Comparison of ENCODE assay signal across 8 mouse cellular contexts in the genomic region with DNA sequence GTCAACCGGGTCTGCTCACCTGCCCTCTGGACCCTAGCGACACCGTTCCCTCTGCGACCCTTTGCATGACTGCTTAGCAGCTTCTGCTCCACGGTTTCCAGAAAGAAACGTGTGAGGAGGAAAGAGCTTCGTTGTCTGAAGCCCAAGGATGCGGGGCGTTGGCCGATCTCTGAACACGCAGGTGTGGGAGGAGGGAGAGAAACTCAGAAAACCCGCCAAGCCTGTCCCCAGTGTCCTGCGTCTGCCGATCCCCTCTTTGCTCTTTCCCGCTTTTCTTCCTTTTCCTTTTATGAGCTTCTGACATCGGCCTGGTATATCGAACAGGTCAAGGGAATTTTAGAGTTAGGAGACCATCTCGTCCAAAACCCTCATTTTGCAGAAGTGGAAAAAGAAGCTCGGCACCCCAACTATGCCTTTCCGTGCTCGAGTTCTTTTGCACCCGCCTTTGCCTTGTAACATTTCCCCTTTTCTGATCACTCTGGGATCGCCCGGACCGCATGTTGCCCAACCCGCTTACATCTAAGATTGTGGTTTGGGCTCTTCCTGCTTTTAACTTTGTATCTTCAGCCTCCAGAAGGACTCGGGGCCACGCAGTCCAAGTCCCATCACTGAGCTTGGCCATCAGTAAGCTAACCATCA. TPM values are rescaled to one million over a fixed set of nuclear protein-coding genes. Genes with fewer than 3 reads are reported as not detected.
DNase-seq lines count a peak whose midpoint lies in the region; ATAC-seq and TF ChIP-seq lines count a peak whose summit lies in the region.

No protein-coding gene starts in this region.

- H3K9me3 ChIP-seq in heart, postnatal 0 days (replicated peaks; ENCODE audit: control insufficient read depth, low read length) = no peaks in the 10 kb centered on the region
- no peaks in the 10 kb centered on the region for H3K9me3 ChIP-seq in liver, embryonic 16.5 days (replicated peaks; ENCODE audit: control insufficient read depth, low read length)
- H3K9me3 ChIP-seq in neural tube, embryonic 13.5 days = no peaks in the 10 kb centered on the region

- H3K36me3 ChIP-seq in heart, postnatal 0 days (replicated peaks; ENCODE audit: control insufficient read depth, insufficient read depth, low read length) = peaks cover 14% of the 10 kb centered on the region; the same call in 1 of the 2 replicates
- H3K36me3 ChIP-seq in liver, embryonic 16.5 days (ENCODE audit: control insufficient read depth, insufficient read depth) = peaks cover 17% of the 10 kb centered on the region
- no peaks in the 10 kb centered on the region for H3K36me3 ChIP-seq in neural tube, embryonic 13.5 days

- H3K4me3 ChIP-seq in heart, postnatal 0 days (ENCODE audit: low read depth, low read length) = peak overlapping the region; percentile 97
- H3K4me3 ChIP-seq in liver, embryonic 16.5 days (ENCODE audit: low read depth, low read length) = peak overlapping the region; percentile 95
- H3K4me3 ChIP-seq in neural tube, embryonic 13.5 days = peak overlapping the region; percentile 71

- peaks cover 16% of the 10 kb centered on the region for H3K4me1 ChIP-seq in heart, postnatal 0 days (ENCODE audit: control insufficient read depth, insufficient read depth)
- H3K4me1 ChIP-seq in liver, embryonic 16.5 days (ENCODE audit: control insufficient read depth, low read depth, low read length) = peaks cover 30% of the 10 kb centered on the region
- peaks cover 37% of the 10 kb centered on the region for H3K4me1 ChIP-seq in neural tube, embryonic 13.5 days (replicated peaks)

- no peak for TF ChIP-seq EP300 in heart, postnatal 0 days (IDR thresholded peaks at IDR 0.05; ENCODE audit: low read depth)

- H3K9ac ChIP-seq in heart, postnatal 0 days (replicated peaks; ENCODE audit: low read depth, low read length) = peak overlapping the region; percentile 73; the same call in 1 of the 2 replicates
- H3K9ac ChIP-seq in liver, embryonic 16.5 days (ENCODE audit: low read depth, low read length) = peak overlapping the region; percentile 99
- H3K9ac ChIP-seq in neural tube, embryonic 13.5 days = peak overlapping the region; percentile 56; the same call in 1 of the 2 replicates

- peak; percentile 27 for DNase-seq in CD4-positive, CD25-positive, alpha-beta regulatory T cell, adult 2 months (ENCODE audit: low read depth, low spot score)
- peak; percentile 48 for DNase-seq in c-Kit-positive CD71-negative TER-119-negative erythroid progenitor cells, embryonic 14.5 days (ENCODE audit: low read depth)
- DNase-seq in heart, postnatal 0 days (ENCODE audit: low spot score) = no peak
- DNase-seq in right cerebral cortex, adult 18-20 months = no peak
- DNase-seq in gastrocnemius, adult 18-20 months (ENCODE audit: low spot score) = no peak

- no peaks in the 10 kb centered on the region for H3K27me3 ChIP-seq in heart, postnatal 0 days (ENCODE audit: control insufficient read depth, insufficient read depth, low read length)
- peaks cover 5% of the 10 kb centered on the region; the same call in 1 of the 2 replicates for H3K27me3 ChIP-seq in liver, embryonic 16.5 days (ENCODE audit: control insufficient read depth, insufficient read depth, low read depth, low read length)
- peaks cover 36% of the 10 kb centered on the region for H3K27me3 ChIP-seq in neural tube, embryonic 13.5 days

- H3K27ac ChIP-seq in heart, postnatal 0 days (ENCODE audit: low read depth) = no peak overlapping the region
- peak overlapping the region; percentile 96 for H3K27ac ChIP-seq in liver, embryonic 16.5 days (ENCODE audit: low read length)
- H3K27ac ChIP-seq in neural tube, embryonic 13.5 days (replicated peaks) = no peak overlapping the region

- WGBS in heart, postnatal 0 days = 1% methylated on average over 28 of the region's 28 CpGs
- under 1% methylated on average over 28 of the region's 28 CpGs for WGBS in liver, embryonic 16.5 days (ENCODE audit: insufficient replicate concordance)
- 2% methylated on average over 28 of the region's 28 CpGs for WGBS in neural tube, embryonic 13.5 days

- peak overlapping the region; percentile 100 for H3K4me2 ChIP-seq in heart, postnatal 0 days (ENCODE audit: low read depth, low read length)
- peak overlapping the region; percentile 99 for H3K4me2 ChIP-seq in liver, embryonic 16.5 days (ENCODE audit: low read depth, low read length)
- H3K4me2 ChIP-seq in neural tube, embryonic 13.5 days = peak overlapping the region; percentile 100

- no peak for TF ChIP-seq CTCF in heart, postnatal 0 days (IDR thresholded peaks at IDR 0.05; ENCODE audit: low read depth)

- no peak for ATAC-seq in CD4-positive, CD25-positive, alpha-beta regulatory T cell, adult 4 months
- no peak for ATAC-seq in heart, postnatal 0 days (ENCODE audit: insufficient read depth, low read depth)
- ATAC-seq in liver, embryonic 16.5 days (ENCODE audit: low read depth) = no peak
- no peak for ATAC-seq in neural tube, embryonic 13.5 days (ENCODE audit: low read depth)

RNA-seq across cellular contexts. Expression of a gene that starts 0.7 kb away (rescaled TPM):
- polyA plus RNA-seq in CD4-positive, CD25-positive, alpha-beta regulatory T cell, adult 4 months (2017; shearing (Covaris generic)) = 1 to 10 TPM; 1.1 to 3.2 TPM
- total RNA-seq in heart, postnatal 0 days (2014; rRNA removed; ENCODE audit: low replicate concordance) = 5.8 and 5.9 TPM in 2 replicates
- polyA plus RNA-seq in heart, postnatal 0 days (2015; fragmentation: Nextera tagmentation; extraction: Ambion mirVana) = 3.0 and 3.5 TPM in 2 replicates
- 32.5 and 32.8 TPM in 2 replicates for polyA plus RNA-seq in liver, embryonic 16.5 days (2015; fragmentation: Nextera tagmentation; extraction: Ambion mirVana)
- 4.1 and 4.9 TPM in 2 replicates for polyA plus RNA-seq in neural tube, embryonic 13.5 days (2015; fragmentation: Nextera tagmentation; extraction: Ambion mirVana)
- total RNA-seq in gastrocnemius, adult 18-20 months (2021) = under 1 TPM; 0.71 TPM

RNA-seq across cellular contexts. Expression of a gene that starts 26.4 kb away (rescaled TPM):
- 10 to 100 TPM; 30.6 to 45.1 TPM for polyA plus RNA-seq in CD4-positive, CD25-positive, alpha-beta regulatory T cell, adult 4 months (2017; shearing (Covaris generic))
- 54.8 and 77.9 TPM in 2 replicates for total RNA-seq in heart, postnatal 0 days (2014; rRNA removed; ENCODE audit: low replicate concordance)
- polyA plus RNA-seq in heart, postnatal 0 days (2015; fragmentation: Nextera tagmentation; extraction: Ambion mirVana) = 20.4 and 22.8 TPM in 2 replicates
- 2.9 and 4.1 TPM in 2 replicates for polyA plus RNA-seq in liver, embryonic 16.5 days (2015; fragmentation: Nextera tagmentation; extraction: Ambion mirVana)
- 19.6 and 19.9 TPM in 2 replicates for polyA plus RNA-seq in neural tube, embryonic 13.5 days (2015; fragmentation: Nextera tagmentation; extraction: Ambion mirVana)
- total RNA-seq in gastrocnemius, adult 18-20 months (2021) = 10 to 100 TPM; 35.3 to 35.4 TPM

RNA-seq across cellular contexts. Expression of a gene that starts 34.3 kb away (rescaled TPM):
- polyA plus RNA-seq in CD4-positive, CD25-positive, alpha-beta regulatory T cell, adult 4 months (2017; shearing (Covaris generic)) = not detected
- 1,353 and 1,464 TPM in 2 replicates for total RNA-seq in heart, postnatal 0 days (2014; rRNA removed; ENCODE audit: low replicate concordance)
- 1,907 and 1,928 TPM in 2 replicates for polyA plus RNA-seq in heart, postnatal 0 days (2015; fragmentation: Nextera tagmentation; extraction: Ambion mirVana)
- 3.0 and 7.2 TPM in 2 replicates for polyA plus RNA-seq in liver, embryonic 16.5 days (2015; fragmentation: Nextera tagmentation; extraction: Ambion mirVana)
- 3.1 and 3.5 TPM in 2 replicates for polyA plus RNA-seq in neural tube, embryonic 13.5 days (2015; fragmentation: Nextera tagmentation; extraction: Ambion mirVana)
- 100 to 1,000 TPM; 202 to 385 TPM for total RNA-seq in gastrocnemius, adult 18-20 months (2021)

Comparison
In these comparisons a context has a peak if more than half of its experiments do, and no peak if none do; other contexts are left out.
1. DNase-seq: peak in CD4-positive, CD25-positive, alpha-beta regulatory T cell, adult 2 months (single experiment) and c-Kit-positive CD71-negative TER-119-negative erythroid progenitor cells, embryonic 14.5 days (single experiment); none in heart, postnatal 0 days (single experiment), right cerebral cortex, adult 18-20 months (single experiment) and gastrocnemius, adult 18-20 months (single experiment).
2. RNA of a gene that starts 34.3 kb away (polyA plus RNA-seq): 1,907 to 1,928 TPM in heart, postnatal 0 days; 3.0 to 7.2 TPM in liver, embryonic 16.5 days, 3.1 to 3.5 TPM in neural tube, embryonic 13.5 days and not detected in CD4-positive, CD25-positive, alpha-beta regulatory T cell, adult 4 months; every median in the first group is over 100 times any median in the second.
3. Peak in every context shown above with its lines, with median percentiles within 50 percentile points of each other: H3K4me2 ChIP-seq, H3K4me3 ChIP-seq and H3K9ac ChIP-seq.